Comparison of ENCODE assay signal across 23 mouse cellular contexts in the genomic region with DNA sequence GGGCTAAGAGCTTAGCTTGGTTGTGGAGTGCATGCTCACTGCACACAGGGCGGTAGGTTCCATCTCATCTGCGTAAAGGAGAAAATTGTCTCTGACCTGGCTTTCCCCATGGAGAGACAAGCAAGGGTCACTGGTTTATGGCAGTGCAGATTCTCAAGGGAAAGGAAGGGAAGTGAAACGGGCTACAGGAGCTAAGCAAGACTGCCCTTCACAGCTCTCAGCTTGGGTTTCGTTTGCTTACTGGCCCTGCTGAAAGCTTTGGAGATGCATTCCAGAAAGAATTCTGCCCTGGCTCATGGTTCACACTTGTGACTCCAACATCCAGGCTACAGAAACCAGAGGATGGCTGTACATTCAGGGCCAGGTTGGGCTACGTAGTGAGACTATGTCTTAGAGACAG.
"Had no signal": no experiment of that assay in that cellular context is flagged by ENCODE, and none has a peak within 500 bp of the region (broad histone marks: within the 10 kb centered on the region; RNA-seq: fewer than 3 reads in every experiment).

No protein-coding gene starts in this region.

- H3K4me1 ChIP-seq: liver, embryonic 15.5 days; lung, embryonic 15.5 days had no signal

- H3K27ac ChIP-seq: layer of hippocampus, adult 2 months; limb, embryonic 10.5 days; limb, embryonic 13.5 days; liver, embryonic 12.5 days; liver, embryonic 15.5 days; lung, embryonic 15.5 days; midbrain, embryonic 13.5 days had no signal

- H3K27me3 ChIP-seq: limb, embryonic 13.5 days; liver, embryonic 12.5 days; liver, embryonic 15.5 days; lung, embryonic 15.5 days; midbrain, embryonic 13.5 days; neural tube, embryonic 13.5 days had no signal

- H3K9ac ChIP-seq: limb, embryonic 13.5 days; liver, embryonic 12.5 days; liver, embryonic 15.5 days; lung, embryonic 15.5 days; midbrain, embryonic 13.5 days; neural tube, embryonic 13.5 days had no signal

- DNase-seq: kidney, adult 8-10 months; kidney, postnatal 25 days; layer of hippocampus, adult 9-11 months; liver; lung, adult 18-20 months; lung, postnatal 10 days; lung, postnatal 36 days; retina, postnatal 1 day; right cerebral cortex, postnatal 25 days; spleen, adult 18-20 months; thymus, postnatal 25 days had no signal

- H3K4me2 ChIP-seq: limb, embryonic 13.5 days; liver, embryonic 12.5 days; liver, embryonic 15.5 days; lung, embryonic 15.5 days; midbrain, embryonic 13.5 days; neural tube, embryonic 13.5 days had no signal

- H3K36me3 ChIP-seq: limb, embryonic 10.5 days; limb, embryonic 13.5 days; liver, embryonic 12.5 days; liver, embryonic 15.5 days; lung, embryonic 15.5 days; midbrain, embryonic 10.5 days; midbrain, embryonic 13.5 days; neural tube, embryonic 13.5 days had no signal

- ATAC-seq: liver, embryonic 12.5 days; midbrain, embryonic 13.5 days; midbrain, embryonic 16.5 days had no signal

- H3K9me3 ChIP-seq: limb, embryonic 10.5 days; limb, embryonic 13.5 days; liver, embryonic 12.5 days; liver, embryonic 15.5 days; lung, embryonic 15.5 days; megakaryocyte, embryonic 14.5 days; midbrain, embryonic 10.5 days; midbrain, embryonic 13.5 days; neural tube, embryonic 13.5 days had no signal

- H3K4me3 ChIP-seq: layer of hippocampus, adult 2 months; limb, embryonic 10.5 days; limb, embryonic 13.5 days; liver, embryonic 12.5 days; liver, embryonic 15.5 days; lung, embryonic 15.5 days; megakaryocyte, embryonic 14.5 days; midbrain, embryonic 10.5 days; midbrain, embryonic 13.5 days; myocyte; neural tube, embryonic 13.5 days had no signal
